Mouse (Mus musculus) C2C12 (cell line): ENCODE data around the gene Armh3.

Source experiments
- CTCF ChIP-seq: IDR thresholded peaks from one replicate; pipeline ENCODE4 v1.5.1; 2011; ENCODE audit not compliant: control insufficient read depth, insufficient read depth, insufficient read length
- FOSL1 ChIP-seq: IDR thresholded peaks from one replicate; pipeline ENCODE4 v1.8.0; 2011; ENCODE audit warnings: mild to moderate bottlenecking, low read length; ENCODE audit not compliant: poor library complexity, insufficient read depth, severe bottlenecking
- MYOD1 ChIP-seq: IDR thresholded peaks from one replicate; pipeline ENCODE4 v1.6.1; 2011; ENCODE audit warnings: low read depth; ENCODE audit not compliant: control insufficient read depth, insufficient read length
- MYOG ChIP-seq: IDR thresholded peaks from one replicate; pipeline ENCODE4 v1.6.1; 2011; ENCODE audit not compliant: control insufficient read depth, insufficient read length; ENCODE audit errors: extremely low read depth

DNA sequence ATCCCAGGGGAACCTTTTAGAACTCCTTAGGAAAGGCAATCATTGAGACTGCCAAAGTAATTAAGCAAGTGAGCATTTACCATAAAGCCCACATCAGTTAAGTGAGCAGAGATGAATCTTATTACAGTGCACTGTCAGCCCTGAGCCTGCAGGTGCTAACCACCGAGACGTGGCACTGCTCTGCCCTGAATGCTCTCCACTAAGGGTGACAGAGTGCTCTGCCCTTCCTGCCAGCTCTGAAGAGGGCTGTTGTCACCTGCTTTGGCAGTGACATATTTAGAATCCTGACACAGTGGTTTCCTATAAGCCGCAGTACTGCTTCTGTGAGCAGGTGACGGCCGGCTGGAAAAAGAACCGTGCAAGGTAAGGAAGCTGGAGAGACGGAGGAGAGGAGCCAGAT is 143.8 kb downstream of the Armh3 start:
- TF ChIP-seq CTCF (no peak), MYOG (no peak), FOSL1 (no peak), MYOD1 (no peak)
